Mouse (Mus musculus) neutrophil, adult 83 days (primary cell): ENCODE data around the gene Acot2. TPM values are rescaled to one million over a fixed set of nuclear protein-coding genes. Genes with fewer than 3 reads are reported as not detected.

ENCODE experiments used
- total RNA-seq, 2 experiments: library from RNA; stranded (reverse); gene quantifications; one replicate each; pipeline ENCODE4 v1.2.4; 2023

Gene Acot2
- total RNA-seq = 1 to 10 TPM; 4.3 to 5.3 TPM

GRCm38 (mm10) chr12:83987583-83988441, at the start of gene Acot2:
TSS of gene Acot2 (plus strand) at chr12:83987861.

GRCm38 (mm10) chr12:83950493-83950839, 37.2 kb upstream of the Acot2 start, which contains the start of gene Riox1:
TSS of gene Riox1 (plus strand) at chr12:83950608.

GRCm38 (mm10) chr12:83984752-83985151, 2.9 kb upstream of the Acot2 start, which contains the start of gene Heatr4:
TSS of gene Heatr4 (minus strand) at chr12:83984852.

GRCm38 (mm10) chr12:84009171-84009965, 21.7 kb downstream of the Acot2 start, which contains the start of gene Acot1:
TSS of gene Acot1 (plus strand) at chr12:84009490.

DNA sequence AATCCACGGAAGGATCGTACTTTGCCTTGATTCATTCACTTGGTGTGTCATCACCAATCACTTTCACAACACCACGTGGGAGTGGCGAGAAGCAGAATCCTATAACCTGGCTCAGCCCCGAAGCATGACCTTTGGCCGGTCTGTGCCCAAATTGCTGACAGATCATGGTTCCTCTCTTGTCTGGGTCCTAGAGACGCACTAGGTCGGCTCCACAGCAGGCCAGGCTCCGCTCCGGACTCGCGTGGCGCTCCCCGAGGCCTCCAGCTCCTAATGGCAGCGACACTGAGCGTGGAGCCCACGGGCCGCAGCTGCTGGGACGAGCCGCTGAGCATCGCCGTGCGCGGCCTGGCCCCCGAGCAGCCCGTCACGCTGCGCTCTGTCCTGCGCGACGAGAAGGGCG, 50.6 kb downstream of the Acot2 start, which contains the start of gene Acot4:
Acot4 (plus strand) TSS at position 139 of the 400 bp plus-strand sequence.

GRCm38 (mm10) chr12:84038691-84039111, 51.0 kb downstream of the Acot2 start, which contains the start of gene Gm49366:
TSS of gene Gm49366 (plus strand) at chr12:84038935.

Other genes starting within 250 kb of the Acot2 start
- not detected for gene Papln, start 224.2 kb upstream of the Acot2 start, total RNA-seq
- gene Numb, start 65.9 kb upstream of the Acot2 start, total RNA-seq = 100 to 1,000 TPM; 107 to 116 TPM
- gene Riox1, start 37.3 kb upstream of the Acot2 start, total RNA-seq = 10 to 100 TPM; 42.3 to 49.1 TPM
- not detected for gene Heatr4, start 3.0 kb upstream of the Acot2 start, total RNA-seq
- gene Acot1, start 21.6 kb downstream of the Acot2 start, total RNA-seq = 10 to 100 TPM; 20.0 to 20.2 TPM
- under 1 TPM in 1 of 2 experiments, not detected in 1; 0.11 TPM for gene Acot4, start 50.5 kb downstream of the Acot2 start, total RNA-seq
- gene Gm49366, start 51.1 kb downstream of the Acot2 start, total RNA-seq = not detected
- gene Acot3, start 64.3 kb downstream of the Acot2 start, total RNA-seq = not detected
- not detected for gene Acot5, start 81.5 kb downstream of the Acot2 start, total RNA-seq
- gene Acot6, start 112.8 kb downstream of the Acot2 start, total RNA-seq = under 1 TPM; 0.55 to 0.83 TPM
- gene Dnal1, start 126.5 kb downstream of the Acot2 start, total RNA-seq = 1 to 10 TPM in 1 of 2 experiments, under 1 TPM in 1; 0.18 to 1.3 TPM
- 1 to 10 TPM; 1.9 to 2.9 TPM for gene Pnma1, start 160.6 kb downstream of the Acot2 start, total RNA-seq
- 10 to 100 TPM; 66.3 to 71.8 TPM for gene Elmsan1, start 231.0 kb downstream of the Acot2 start, total RNA-seq